Comparison of ENCODE assay signal across 1 mouse cellular context in genomic region chr3:95291041-95291440, GRCm38 (mm10).
TF ChIP-seq lines count a peak whose summit lies in the region.

No protein-coding gene starts in this region.

TF ChIP-seq in ES-E14, 5 proteins besides CTCF, POLR2A, EP300 and RAD21:
- TF ChIP-seq CHD2 (IDR thresholded peaks at IDR 0.05; ENCODE audit: low read depth, low read length), result no peak
- no peak for TF ChIP-seq ZC3H11A (IDR thresholded peaks at IDR 0.05; ENCODE audit: borderline replicate concordance, low read depth, low read length)
- no peak for TF ChIP-seq MAFK (IDR thresholded peaks at IDR 0.05; ENCODE audit: insufficient read depth, low read depth, low read length)
- no peak for TF ChIP-seq HCFC1 (IDR thresholded peaks at IDR 0.05; ENCODE audit: borderline replicate concordance, insufficient read depth, low read length)
- no peak for TF ChIP-seq ZNF384 (IDR thresholded peaks at IDR 0.05; ENCODE audit: low read depth, low read length)
